Mouse (Mus musculus) lung, embryonic 15.5 days (tissue): ENCODE measurements at regions not wholly inside any gene's neighbourhood (a gene's known extent, or its start where the extent isn't known, plus 50 kb on each side); places are given as distances from the start of the nearest gene placed in this dataset.

ENCODE experiments used
- ATAC-seq: fragments of 200-750 bp; cut with Nextera tagmentation; 2 replicates; pipeline ENCODE4 v1.8.0; 2017; ENCODE audit warnings: moderate number of reproducible peaks, borderline replicate concordance; ENCODE audit not compliant: low FRiP score, low TSS enrichment; ENCODE audit errors: extremely low read depth
- H3K27ac ChIP-seq: fragments of 300-500 bp; sonication (generic); 2 replicates; pipeline ENCODE4 v1.5.1; 2015; ENCODE audit warnings: moderate library complexity, mild to moderate bottlenecking, inconsistent platforms
- H3K27me3 ChIP-seq: fragments of 300-500 bp; sonication (generic); 2 replicates; pipeline ENCODE4 v1.6.1; 2015; ENCODE audit warnings: inconsistent platforms
- H3K36me3 ChIP-seq: fragments of 300-500 bp; sonication (generic); 2 replicates; pipeline ENCODE4 v1.6.1; 2015; ENCODE audit warnings: inconsistent platforms
- H3K4me1 ChIP-seq: fragments of 300-500 bp; sonication (generic); 2 replicates; pipeline ENCODE4 v1.6.1; 2015; ENCODE audit warnings: inconsistent platforms
- H3K4me2 ChIP-seq: fragments of 300-500 bp; sonication (generic); 2 replicates; pipeline ENCODE4 v1.6.1; 2015; ENCODE audit warnings: inconsistent platforms, mild to moderate bottlenecking, moderate library complexity
- H3K4me3 ChIP-seq: fragments of 300-500 bp; sonication (generic); 2 replicates; pipeline ENCODE4 v1.5.1; 2015; ENCODE audit warnings: mild to moderate bottlenecking, inconsistent platforms
- H3K9ac ChIP-seq: fragments of 300-500 bp; sonication (generic); 2 replicates; pipeline ENCODE4 v1.6.1; 2015; ENCODE audit warnings: inconsistent platforms
- H3K9me3 ChIP-seq: fragments of 300-500 bp; sonication (generic); 2 replicates; pipeline ENCODE4 v1.6.1; 2016; ENCODE audit warnings: inconsistent platforms
- WGBS: fragments of 180-500 bp; shearing (Covaris S2); methylation state at CpG from one replicate; pipeline ENCODE4 v1.1.7; 2015; 5-methylcytosine and 5-hydroxymethylcytosine counted together

DNA sequence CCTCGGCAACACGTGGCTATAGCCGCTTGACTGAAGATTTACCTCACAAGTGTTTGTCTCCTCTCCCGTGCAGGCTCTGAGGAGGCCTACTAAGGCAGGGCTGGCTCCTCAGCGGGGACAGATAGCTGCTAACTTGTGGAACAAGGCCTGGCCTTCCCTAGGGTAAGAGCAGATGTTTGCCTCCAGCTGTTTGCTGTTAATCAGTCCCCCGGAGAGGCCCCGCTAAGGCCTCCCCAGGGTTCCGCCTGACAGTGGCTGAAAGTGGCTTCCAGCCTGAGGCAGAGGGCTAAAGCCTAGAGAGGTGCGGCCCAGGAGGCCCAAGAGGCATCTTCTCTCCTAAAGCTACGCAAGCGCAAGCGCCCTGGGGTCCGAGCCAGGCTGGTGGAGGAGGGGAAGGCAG, 52.1 kb upstream of the Dlx4 start:
- peaks cover 9% of the 10 kb centered on the region for H3K4me1 ChIP-seq
- 36% methylated on average over 13 of the region's 13 CpGs for WGBS

DNA sequence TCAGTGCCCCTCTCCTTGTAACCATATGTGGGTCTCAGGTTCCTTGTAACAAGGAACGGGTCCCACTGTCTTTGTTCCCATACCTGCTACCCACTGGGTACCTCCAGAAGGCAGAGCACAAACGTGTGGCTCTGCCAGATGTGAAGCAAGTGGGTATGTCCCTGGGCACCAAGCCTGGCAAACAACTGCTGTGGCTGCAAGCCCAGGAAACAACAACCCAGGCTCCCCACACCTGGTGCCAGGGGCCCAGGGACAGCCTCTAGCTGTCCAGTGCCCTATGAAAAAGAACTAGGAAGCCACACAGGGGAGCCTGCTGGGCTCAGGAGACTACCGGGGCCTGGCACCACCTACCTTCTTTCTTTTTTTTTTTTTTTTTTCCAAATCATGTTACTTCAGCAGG, 54.9 kb upstream of the Dlx4 start:
- Histone ChIP-seq H3K9ac (no peak overlapping the region), H3K27ac (no peak overlapping the region), H3K4me3 (no peak overlapping the region), H3K4me2 (no peak overlapping the region), H3K27me3 (peaks cover 49% of the 10 kb centered on the region), H3K9me3 (no peaks in the 10 kb centered on the region), H3K4me1 (peaks cover 9% of the 10 kb centered on the region), H3K36me3 (no peaks in the 10 kb centered on the region)
- 69% methylated on average over 3 of the region's 3 CpGs for WGBS
- no peak for ATAC-seq

More for the DNA sequence above, 52.1 kb upstream of the Dlx4 start:
- Histone ChIP-seq H3K4me2 (no peak overlapping the region), H3K4me3 (no peak overlapping the region), H3K27ac (no peak overlapping the region), H3K9ac (no peak overlapping the region), H3K27me3 (peaks cover 35% of the 10 kb centered on the region), H3K36me3 (no peaks in the 10 kb centered on the region), H3K9me3 (no peaks in the 10 kb centered on the region)
- no peak for ATAC-seq

DNA sequence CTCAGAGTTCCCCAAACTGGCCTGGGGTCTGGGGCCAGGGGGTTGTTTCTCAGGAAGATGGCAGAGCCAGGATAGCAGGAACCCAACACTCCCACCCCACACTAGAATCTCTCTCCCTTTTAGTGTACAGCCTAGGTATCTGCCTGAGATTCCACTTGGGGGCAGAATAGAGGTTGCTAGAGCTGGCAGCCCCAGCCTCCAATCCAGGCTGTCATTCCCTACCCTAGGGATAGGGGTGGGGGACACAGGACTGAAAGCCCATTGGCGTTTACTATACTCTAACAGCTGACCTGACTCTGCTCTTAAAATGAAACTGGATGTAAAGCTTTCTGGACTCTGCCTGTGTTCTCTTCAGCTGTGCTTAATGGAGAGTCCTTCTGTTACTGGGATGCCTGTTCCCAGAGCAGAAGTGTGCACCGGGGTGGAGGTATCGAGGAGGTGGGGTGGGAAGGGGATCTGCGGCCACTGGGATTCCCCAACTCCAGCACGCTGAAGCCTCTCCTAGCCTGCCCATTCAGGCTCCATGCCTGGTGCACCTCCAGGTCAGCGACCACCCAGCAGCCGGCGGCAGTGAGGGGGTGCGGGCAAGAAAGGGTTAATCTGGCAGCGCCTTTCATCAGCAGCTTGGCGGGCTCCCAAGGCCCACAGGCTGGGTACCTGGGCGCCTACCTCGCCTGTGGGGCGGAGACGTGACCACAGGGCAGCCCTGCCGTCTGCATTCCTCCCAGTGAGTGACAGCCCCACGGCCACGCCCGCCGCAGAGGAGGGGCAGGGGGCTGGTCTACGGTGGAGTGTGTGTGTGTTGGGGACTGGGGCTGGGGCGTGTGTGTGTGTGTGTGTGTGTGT, 50.9 kb upstream of the Tac4 start:
- peak; percentile 89 for ATAC-seq
- peak overlapping the region; percentile 73 for H3K4me2 ChIP-seq

DNA sequence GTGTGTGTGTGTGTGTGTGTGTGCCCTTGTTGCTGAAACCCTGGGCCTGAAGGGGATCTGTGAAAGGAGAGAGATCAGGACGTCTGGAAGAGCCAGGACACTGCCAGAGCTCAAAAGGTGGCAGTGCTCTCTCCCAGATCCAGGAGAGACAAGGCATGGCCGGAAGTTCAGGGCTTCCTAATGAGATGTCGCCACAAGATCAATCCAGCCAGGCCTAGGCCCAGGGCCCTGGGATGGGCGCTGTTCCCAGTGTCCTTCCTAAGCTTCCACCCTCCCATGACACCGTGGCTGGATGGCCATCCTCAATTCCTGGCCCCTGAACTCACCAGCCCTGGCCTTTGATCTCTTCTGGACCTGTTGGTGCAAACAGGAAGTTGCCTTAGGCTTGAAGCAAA, 50.3 kb upstream of the Tac4 start:
- Histone ChIP-seq H3K9ac (peak overlapping the region; percentile 16; the same call in 1 of the 2 replicates), H3K27ac (peak overlapping the region; percentile 77), H3K9me3 (no peaks in the 10 kb centered on the region), H3K27me3 (no peaks in the 10 kb centered on the region), H3K4me1 (peaks cover 34% of the 10 kb centered on the region), H3K4me2 (peak overlapping the region; percentile 73), H3K4me3 (no peak overlapping the region), H3K36me3 (no peaks in the 10 kb centered on the region)
- ATAC-seq: peak; percentile 10; the same call in 1 of the 2 replicates
- 18% methylated on average over 4 of the region's 5 CpGs for WGBS

More for the DNA sequence above, 50.9 kb upstream of the Tac4 start:
- H3K4me1 ChIP-seq: peaks cover 34% of the 10 kb centered on the region
- no peaks in the 10 kb centered on the region for H3K27me3 ChIP-seq
- peak overlapping the region; percentile 77 for H3K27ac ChIP-seq
- WGBS: under 1% methylated on average over 22 of the region's 22 CpGs
- H3K4me3 ChIP-seq: peak overlapping the region; percentile 31
- no peaks in the 10 kb centered on the region for H3K36me3 ChIP-seq
- no peaks in the 10 kb centered on the region for H3K9me3 ChIP-seq
- peak overlapping the region; percentile 24; the same call in 1 of the 2 replicates for H3K9ac ChIP-seq
